Mouse (Mus musculus) layer of hippocampus, adult 6 months (tissue): Measurements from ENCODE around the gene Mcoln2. TPM values are rescaled to one million over a fixed set of nuclear protein-coding genes. Genes with fewer than 3 reads are reported as not detected.

Experiments used
- long read RNA-seq, 2 experiments: library from polyadenylated mRNA; unstranded; transcript quantifications; one replicate each; pipeline ENCODE4 v2.0.0; 2019 to 2020
- polyA plus RNA-seq: library from polyadenylated mRNA; unstranded; fragments of <200 nt; fragmentation: Nextera tagmentation; gene quantifications from 2 replicates; pipeline ENCODE4 v1.2.3, GENCODE M21; 2021

Gene Mcoln2
- 0.31 TPM in 1 of 2 replicates, not detected in the other for polyA plus RNA-seq
- long read RNA-seq, experiment 1: 0 reads
- long read RNA-seq, experiment 2: 0 reads

GRCm38 (mm10) chr3:146149156-146150057, at the start of gene Mcoln2:
Gene Mcoln2, plus strand, starts transcription at chr3:146149833.

GRCm38 (mm10) chr3:146107921-146108571, 41.6 kb upstream of the Mcoln2 start, which contains the start of gene Wdr63:
Gene Wdr63, minus strand, starts transcription at chr3:146108130.

GRCm38 (mm10) chr3:146117258-146117996, 32.2 kb upstream of the Mcoln2 start, which contains the start of gene Mcoln3:
Gene Mcoln3, plus strand, starts transcription at chr3:146117450.

GRCm38 (mm10) chr3:146220776-146221486, 71.3 kb downstream of the Mcoln2 start, which contains the start of gene Lpar3:
Gene Lpar3, plus strand, starts transcription at chr3:146220963.

Other genes with a start within 250 kb of the Mcoln2 start
- 20.6 and 20.8 TPM in 2 replicates for gene Bcl10, start 227.0 kb upstream of the Mcoln2 start, polyA plus RNA-seq
- 72.6 and 75.7 TPM in 2 replicates for gene 2410004B18Rik, start 211.8 kb upstream of the Mcoln2 start, polyA plus RNA-seq
- gene Syde2, start 162.0 kb upstream of the Mcoln2 start, polyA plus RNA-seq: 0.19 and 0.29 TPM in 2 replicates
- gene Wdr63, start 41.7 kb upstream of the Mcoln2 start, polyA plus RNA-seq: 0.55 and 1.3 TPM in 2 replicates
- 0.40 TPM in 1 of 2 replicates, not detected in the other for gene Mcoln3, start 32.4 kb upstream of the Mcoln2 start, polyA plus RNA-seq
- 0.67 and 0.89 TPM in 2 replicates for gene Lpar3, start 71.1 kb downstream of the Mcoln2 start, polyA plus RNA-seq